Mouse (Mus musculus) T-helper 2 cell (primary cell): ENCODE measurements at regions not wholly inside any gene's neighbourhood (a gene's known extent, or its start where the extent isn't known, plus 50 kb on each side); places are given as distances from the start of the nearest gene placed in this dataset.
"Not testable (repeated sequence)": the region's sequence is repeated elsewhere in the genome, so short reads cannot be mapped to it uniquely, and the experiment has no call there.

ENCODE experiments used
- in situ Hi-C: fragments of 300-600 bp; cut with MboI, MseI; formaldehyde crosslinking; loops from one replicate; pipeline ENCODE4 v1.15.1; 2025; ENCODE audit warnings: high pct_unique_total_duplicates

GRCm38 (mm10) chr9:41457003-41457402, 295.5 kb upstream of the Ubash3b start:
- in situ Hi-C loops: loop anchor here (10.0 kb wide), 1 partner anchor 458 kb away; no protein-coding TSS in a partner anchor

- in situ Hi-C loops: loop anchor here (10.0 kb wide), 1 partner anchor 463 kb away; no protein-coding TSS in a partner anchor
These were observed 290.2 kb upstream of the Ubash3b start for GRCm38 (mm10) chr9:41451738-41452137.

GRCm38 (mm10) chr9:41449233-41449632, 287.7 kb upstream of the Ubash3b start:
- in situ Hi-C loops: loop anchor here (5.0 kb wide), 1 partner anchor 42 kb away; no protein-coding TSS in a partner anchor

- in situ Hi-C loops: loop anchor here (5.0 kb wide), 1 partner anchor 41 kb away; no protein-coding TSS in a partner anchor
These were observed 286.4 kb upstream of the Ubash3b start for GRCm38 (mm10) chr9:41447902-41448301.

- in situ Hi-C loops: loop anchor here (5.0 kb wide), 1 partner anchor 40 kb away; no protein-coding TSS in a partner anchor
These were observed 285.8 kb upstream of the Ubash3b start for GRCm38 (mm10) chr9:41447211-41447875.

- in situ Hi-C loops: loop anchor here (5.0 kb wide), 1 partner anchor 39 kb away; no protein-coding TSS in a partner anchor
These were observed 285.1 kb upstream of the Ubash3b start for GRCm38 (mm10) chr9:41446431-41447203.

- in situ Hi-C loops: no loop called here
These were observed 280.9 kb upstream of the Ubash3b start for GRCm38 (mm10) chr9:41442418-41442817.

GRCm38 (mm10) chr9:41439979-41440378, 278.5 kb upstream of the Ubash3b start:
- in situ Hi-C loops: no loop called here

GRCm38 (mm10) chr9:41438141-41438540, 276.6 kb upstream of the Ubash3b start:
- in situ Hi-C loops: no loop called here

- in situ Hi-C loops: no loop called here
These were observed 269.2 kb upstream of the Ubash3b start for GRCm38 (mm10) chr9:41430391-41431343.

- in situ Hi-C loops: no loop called here
These were observed 268.4 kb upstream of the Ubash3b start for GRCm38 (mm10) chr9:41429711-41430390.

GRCm38 (mm10) chr9:41429236-41429635, 267.7 kb upstream of the Ubash3b start:
- in situ Hi-C loops: no loop called here

GRCm38 (mm10) chr9:41426698-41427097, 265.2 kb upstream of the Ubash3b start:
- in situ Hi-C loops: no loop called here

- in situ Hi-C loops: no loop called here
These were observed 263.7 kb upstream of the Ubash3b start for GRCm38 (mm10) chr9:41425225-41425624.

GRCm38 (mm10) chr9:41413791-41414190, 252.3 kb upstream of the Ubash3b start:
- in situ Hi-C loops: no loop called here

GRCm38 (mm10) chr9:41413091-41413490, 251.6 kb upstream of the Ubash3b start:
- in situ Hi-C loops: not testable (repeated sequence)

- in situ Hi-C loops: no loop called here
These were observed 250.8 kb upstream of the Ubash3b start for GRCm38 (mm10) chr9:41412174-41412757.

GRCm38 (mm10) chr9:41408301-41408700, 246.8 kb upstream of the Ubash3b start:
- in situ Hi-C loops: loop anchor here (5.0 kb wide), 1 partner anchor 39 kb away; no protein-coding TSS in a partner anchor

GRCm38 (mm10) chr9:41407078-41407477, 245.6 kb upstream of the Ubash3b start:
- in situ Hi-C loops: loop anchor here (5.0 kb wide), 1 partner anchor 40 kb away; no protein-coding TSS in a partner anchor

GRCm38 (mm10) chr9:41402942-41403341, 241.4 kb upstream of the Ubash3b start:
- in situ Hi-C loops: no loop called here
